Comparison of ENCODE assay signal across 8 mouse cellular contexts in genomic region chr1:119083468-119083921, GRCm38 (mm10). TPM values are rescaled to one million over a fixed set of nuclear protein-coding genes. Genes with fewer than 3 reads are reported as not detected.
DNase-seq lines count a peak whose midpoint lies in the region; ATAC-seq and TF ChIP-seq lines count a peak whose summit lies in the region.

No protein-coding gene starts in this region.

- 22% methylated on average over 10 of the region's 10 CpGs for WGBS in hindbrain, embryonic 11.5 days
- WGBS in small intestine, adult 2 months = 25% methylated on average over 10 of the region's 10 CpGs

- H3K4me3 ChIP-seq in E14TG2a.4 (replicated peaks; ENCODE audit: low read length) = peak overlapping the region; percentile 46; the same call in 1 of the 2 replicates
- no peak overlapping the region for H3K4me3 ChIP-seq in embryonic fibroblast, embryonic 13.5 days (ENCODE audit: insufficient read depth, low read length)
- no peak overlapping the region for H3K4me3 ChIP-seq in hindbrain, embryonic 11.5 days (ENCODE audit: low read depth, low read length)
- H3K4me3 ChIP-seq in small intestine, adult 2 months (ENCODE audit: low read depth, low read length) = no peak overlapping the region

- H3K36me3 ChIP-seq in E14TG2a.4 (ENCODE audit: insufficient read depth, low read length) = peaks cover 22% of the 10 kb centered on the region
- no peaks in the 10 kb centered on the region for H3K36me3 ChIP-seq in hindbrain, embryonic 11.5 days (ENCODE audit: control insufficient read depth, insufficient read depth, low read length)
- H3K36me3 ChIP-seq in small intestine, adult 2 months (ENCODE audit: control insufficient read depth, insufficient read depth, low read length) = no peaks in the 10 kb centered on the region

- peak; percentile 66 for ATAC-seq in hindbrain, embryonic 11.5 days (ENCODE audit: low FRiP score)

- no peak overlapping the region for H3K9ac ChIP-seq in hindbrain, embryonic 11.5 days (ENCODE audit: low read depth, low read length)

- DNase-seq in R1 (ENCODE audit: low read depth, low spot score) = peak; percentile 88
- DNase-seq in hindbrain, embryonic 11.5 days (ENCODE audit: low spot score) = peak; percentile 91
- peak; percentile 22 to 39 for DNase-seq in layer of hippocampus, postnatal 36 days
- DNase-seq in lung, postnatal 14 days = peak; percentile 63
- DNase-seq in urinary bladder, postnatal 4 days (ENCODE audit: low spot score in 2 of 2) = no peak

- peaks cover 77% of the 10 kb centered on the region for H3K4me1 ChIP-seq in E14TG2a.4 (replicated peaks; ENCODE audit: low read depth, low read length)
- H3K4me1 ChIP-seq in embryonic fibroblast, embryonic 13.5 days (ENCODE audit: control insufficient read depth, insufficient read depth, low read length) = no peaks in the 10 kb centered on the region
- H3K4me1 ChIP-seq in hindbrain, embryonic 11.5 days (replicated peaks; ENCODE audit: control insufficient read depth, insufficient read depth, low read length) = no peaks in the 10 kb centered on the region
- no peaks in the 10 kb centered on the region for H3K4me1 ChIP-seq in small intestine, adult 2 months (ENCODE audit: control insufficient read depth, insufficient read depth, insufficient read length, low read length)

- H3K27ac ChIP-seq in embryonic fibroblast, embryonic 13.5 days (ENCODE audit: insufficient read depth, low read length) = no peak overlapping the region
- no peak overlapping the region for H3K27ac ChIP-seq in hindbrain, embryonic 11.5 days (ENCODE audit: low read depth, low read length)
- no peak overlapping the region for H3K27ac ChIP-seq in small intestine, adult 2 months (ENCODE audit: insufficient read depth, low read depth, low read length)

- TF ChIP-seq CTCF in E14TG2a.4 (conservative IDR thresholded peaks at IDR 0.05; ENCODE audit: low read length) = peak; percentile 46
- TF ChIP-seq CTCF in embryonic fibroblast, embryonic 13.5 days (IDR thresholded peaks at IDR 0.05; ENCODE audit: borderline replicate concordance, insufficient read depth, low read length) = peak; percentile 52; the same call in 1 of the 2 replicates
- peak; percentile 67; the same call in 1 of the 2 replicates for TF ChIP-seq CTCF in small intestine, adult 2 months (IDR thresholded peaks at IDR 0.05; ENCODE audit: extremely low read depth, insufficient read length, insufficient replicate concordance, low read depth, low read length)

- no peaks in the 10 kb centered on the region for H3K27me3 ChIP-seq in E14TG2a.4 (ENCODE audit: insufficient read depth, low read length)
- H3K27me3 ChIP-seq in hindbrain, embryonic 11.5 days (ENCODE audit: control insufficient read depth, insufficient read depth, low read length) = no peaks in the 10 kb centered on the region
- no peaks in the 10 kb centered on the region; the same call in 1 of the 2 replicates for H3K27me3 ChIP-seq in small intestine, adult 2 months (ENCODE audit: control insufficient read depth, insufficient read depth, low read length)

- H3K4me2 ChIP-seq in hindbrain, embryonic 11.5 days (replicated peaks; ENCODE audit: low read depth, low read length) = no peak overlapping the region

- peaks cover 13% of the 10 kb centered on the region for H3K9me3 ChIP-seq in E14TG2a.4 (ENCODE audit: low read length)
- H3K9me3 ChIP-seq in hindbrain, embryonic 11.5 days (ENCODE audit: control insufficient read depth, low read length) = no peaks in the 10 kb centered on the region

- TF ChIP-seq POLR2A in embryonic fibroblast, embryonic 13.5 days (IDR thresholded peaks at IDR 0.05; ENCODE audit: low read depth, low read length) = no peak
- no peak for TF ChIP-seq POLR2A in small intestine, adult 2 months (IDR thresholded peaks at IDR 0.05; ENCODE audit: low read depth, low read length)

RNA-seq across cellular contexts. Expression of gene Gli2, which starts 30.1 kb away (rescaled TPM):
- 8.9 and 13.6 TPM in 2 replicates for polyA plus RNA-seq in embryonic fibroblast, embryonic 13.5 days (2011; ENCODE audit: insufficient read length, low read depth, missing spikeins)
- 7.1 and 8.7 TPM in 2 replicates for polyA plus RNA-seq in hindbrain, embryonic 11.5 days (2014; fragmentation: Nextera tagmentation; extraction: Ambion mirVana)
- total RNA-seq in layer of hippocampus, postnatal 36 days (2021) = 1 to 10 TPM; 3.1 to 5.2 TPM
- polyA plus RNA-seq in small intestine, adult 2 months (2012; rRNA removed) = 2.7 and 4.7 TPM in 2 replicates

Comparison
In these comparisons a context has a peak if more than half of its experiments do, and no peak if none do; other contexts are left out.
1. DNase-seq: peak in R1 (single experiment), hindbrain, embryonic 11.5 days (single experiment), layer of hippocampus, postnatal 36 days (2 of 2) and lung, postnatal 14 days (single experiment); none in urinary bladder, postnatal 4 days (0 of 2).
2. Peak in every context shown above with its lines, with median percentiles within 50 percentile points of each other: CTCF ChIP-seq.